Mouse (Mus musculus): Measurements from ENCODE around the gene 2410004P03Rik. TPM values are rescaled to one million over a fixed set of nuclear protein-coding genes. Genes with fewer than 3 reads are reported as not detected.

Gene 2410004P03Rik
- polyA plus RNA-seq, 1 experiment from 2014 or later = 0.64 TPM

- Histone ChIP-seq H3K36me3 (ENCODE audit: control insufficient read depth, insufficient read depth, low read length) (peaks cover 6% of the 10 kb centered on the region; the same call in 1 of the 2 replicates), H3K4me3 (ENCODE audit: low read depth, low read length) (no peak overlapping the region), H3K4me2 (no peak overlapping the region), H3K4me1 (ENCODE audit: control insufficient read depth, insufficient read depth, low read length) (peaks cover 12% of the 10 kb centered on the region), H3K9me3 (replicated peaks; ENCODE audit: control insufficient read depth, low read length) (no peaks in the 10 kb centered on the region), H3K27ac (ENCODE audit: low read depth, low read length) (no peak overlapping the region), H3K9ac (ENCODE audit: low read depth, low read length) (no peak overlapping the region), H3K27me3 (ENCODE audit: control insufficient read depth, insufficient read depth, low read length) (no peaks in the 10 kb centered on the region; the same call in none of the 2 replicates)
- 81% methylated on average over 2 of the region's 2 CpGs for WGBS (ENCODE audit: insufficient replicate concordance)
- ATAC-seq (replicated peaks; ENCODE audit: insufficient number of reproducible peaks, low FRiP score, low TSS enrichment) = no peak
Observed at GRCm38 (mm10) chr12:16994291-16994690, 17.2 kb downstream of the 2410004P03Rik start.

DNA sequence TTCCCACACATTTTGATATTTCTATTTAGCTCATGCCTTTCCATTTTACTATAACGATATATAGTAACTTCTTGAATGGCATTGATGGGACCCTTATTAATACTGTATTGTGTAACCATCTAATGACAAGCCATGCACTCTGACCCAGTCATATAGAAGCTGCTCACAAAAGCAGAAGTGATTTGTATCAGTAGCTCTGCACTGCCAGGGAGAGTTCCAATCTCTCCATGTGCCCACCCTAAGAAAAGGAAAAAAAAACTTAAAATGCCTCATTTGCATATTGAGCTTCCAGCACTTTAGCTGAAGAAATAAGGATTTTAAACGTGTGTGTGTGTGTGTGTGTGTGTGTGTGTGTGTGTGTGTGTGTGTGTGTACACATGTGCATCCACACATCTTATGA lies 19.2 kb downstream of the 2410004P03Rik start:
- 87% methylated on average over 2 of the region's 2 CpGs for WGBS (ENCODE audit: insufficient replicate concordance)
- Histone ChIP-seq H3K27ac (ENCODE audit: low read depth, low read length) (no peak overlapping the region), H3K9ac (ENCODE audit: low read depth, low read length) (no peak overlapping the region), H3K4me1 (ENCODE audit: control insufficient read depth, insufficient read depth, low read length) (peaks cover 7% of the 10 kb centered on the region; the same call in 1 of the 2 replicates), H3K27me3 (ENCODE audit: control insufficient read depth, insufficient read depth, low read length) (no peaks in the 10 kb centered on the region), H3K4me3 (ENCODE audit: low read depth, low read length) (no peak overlapping the region), H3K9me3 (replicated peaks; ENCODE audit: control insufficient read depth, low read length) (no peaks in the 10 kb centered on the region), H3K4me2 (no peak overlapping the region), H3K36me3 (ENCODE audit: control insufficient read depth, insufficient read depth, low read length) (peaks cover 6% of the 10 kb centered on the region; the same call in 1 of the 2 replicates)
- ATAC-seq (replicated peaks; ENCODE audit: insufficient number of reproducible peaks, low FRiP score, low TSS enrichment) = no peak

GRCm38 (mm10) chr12:16991376-16991775 lies 20.2 kb downstream of the 2410004P03Rik start:
- Histone ChIP-seq H3K4me1 (ENCODE audit: control insufficient read depth, insufficient read depth, low read length) (peaks cover 7% of the 10 kb centered on the region; the same call in 1 of the 2 replicates), H3K27ac (ENCODE audit: low read depth, low read length) (no peak overlapping the region), H3K9me3 (replicated peaks; ENCODE audit: control insufficient read depth, low read length) (no peaks in the 10 kb centered on the region), H3K4me2 (no peak overlapping the region), H3K36me3 (ENCODE audit: control insufficient read depth, insufficient read depth, low read length) (peaks cover 8% of the 10 kb centered on the region), H3K9ac (ENCODE audit: low read depth, low read length) (no peak overlapping the region), H3K4me3 (ENCODE audit: low read depth, low read length) (no peak overlapping the region), H3K27me3 (ENCODE audit: control insufficient read depth, insufficient read depth, low read length) (no peaks in the 10 kb centered on the region)
- WGBS (ENCODE audit: insufficient replicate concordance) = 87% methylated on average over 2 of the region's 2 CpGs
- no peak for ATAC-seq (replicated peaks; ENCODE audit: insufficient number of reproducible peaks, low FRiP score, low TSS enrichment)

GRCm38 (mm10) chr12:16985778-16986177 lies 25.7 kb downstream of the 2410004P03Rik start:
- Histone ChIP-seq H3K4me3 (ENCODE audit: low read depth, low read length) (no peak overlapping the region), H3K9me3 (replicated peaks; ENCODE audit: control insufficient read depth, low read length) (no peaks in the 10 kb centered on the region), H3K9ac (ENCODE audit: low read depth, low read length) (no peak overlapping the region), H3K27ac (ENCODE audit: low read depth, low read length) (no peak overlapping the region), H3K36me3 (ENCODE audit: control insufficient read depth, insufficient read depth, low read length) (peaks cover 6% of the 10 kb centered on the region; the same call in 1 of the 2 replicates), H3K4me2 (no peak overlapping the region), H3K4me1 (ENCODE audit: control insufficient read depth, insufficient read depth, low read length) (no peaks in the 10 kb centered on the region), H3K27me3 (ENCODE audit: control insufficient read depth, insufficient read depth, low read length) (no peaks in the 10 kb centered on the region)
- 88% methylated on average over 1 of the region's 1 CpGs for WGBS (ENCODE audit: insufficient replicate concordance)
- no peak for ATAC-seq (replicated peaks; ENCODE audit: insufficient number of reproducible peaks, low FRiP score, low TSS enrichment)

DNA sequence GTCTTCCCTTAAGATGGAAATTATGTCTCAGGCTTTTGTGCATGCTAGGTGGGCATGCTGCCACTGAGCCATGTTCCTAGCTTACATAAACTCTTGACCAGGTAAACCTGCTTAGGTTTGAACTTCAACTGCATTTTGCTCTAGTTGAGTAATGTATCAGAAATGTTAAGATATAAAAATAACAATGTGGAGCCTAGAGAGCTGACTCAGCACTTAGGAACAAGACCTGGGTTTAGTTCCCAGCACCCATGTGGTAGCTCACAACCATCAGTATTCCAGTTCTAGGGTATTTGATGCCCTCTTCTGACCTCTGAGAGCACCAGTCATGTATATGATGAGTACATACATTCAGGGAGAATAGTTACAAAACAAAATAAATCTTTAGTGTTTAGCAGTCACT lies 34.4 kb downstream of the 2410004P03Rik start:
- H3K9me3 ChIP-seq (replicated peaks; ENCODE audit: control insufficient read depth, low read length) = no peaks in the 10 kb centered on the region
- no peak overlapping the region for H3K4me3 ChIP-seq (ENCODE audit: low read depth, low read length)
- H3K36me3 ChIP-seq (ENCODE audit: control insufficient read depth, insufficient read depth, low read length) = peaks cover 41% of the 10 kb centered on the region
- H3K4me1 ChIP-seq (ENCODE audit: control insufficient read depth, insufficient read depth, low read length) = no peaks in the 10 kb centered on the region
- no peak overlapping the region for H3K27ac ChIP-seq (ENCODE audit: low read depth, low read length)
- H3K4me2 ChIP-seq = no peak overlapping the region
- H3K9ac ChIP-seq (ENCODE audit: low read depth, low read length) = no peak overlapping the region
- ATAC-seq (replicated peaks; ENCODE audit: insufficient number of reproducible peaks, low FRiP score, low TSS enrichment) = no peak
- H3K27me3 ChIP-seq (ENCODE audit: control insufficient read depth, insufficient read depth, low read length) = no peaks in the 10 kb centered on the region

DNA sequence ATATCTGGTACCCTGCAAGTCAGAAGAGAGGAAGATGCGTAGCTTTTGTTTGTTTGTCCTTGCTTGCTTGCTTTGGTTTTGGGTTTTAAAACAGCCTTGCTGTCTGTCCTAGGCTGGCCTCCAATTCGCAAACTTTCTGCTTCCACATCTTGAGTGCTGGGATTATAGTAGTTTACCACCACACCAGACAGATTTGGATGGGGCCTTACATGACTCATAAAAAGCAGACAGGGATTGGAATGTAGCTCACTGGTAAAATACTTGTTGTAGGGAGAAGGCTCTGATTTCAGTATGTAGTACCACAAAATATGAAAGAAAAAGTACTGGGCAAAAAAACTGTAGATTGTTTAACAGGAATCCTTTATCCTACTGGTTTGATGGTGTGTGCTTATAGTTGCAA lies 44.7 kb downstream of the 2410004P03Rik start:
- Histone ChIP-seq H3K27me3 (ENCODE audit: control insufficient read depth, insufficient read depth, low read length) (no peaks in the 10 kb centered on the region), H3K36me3 (ENCODE audit: control insufficient read depth, insufficient read depth, low read length) (peaks cover 22% of the 10 kb centered on the region; the same call in 1 of the 2 replicates), H3K4me2 (no peak overlapping the region), H3K9me3 (replicated peaks; ENCODE audit: control insufficient read depth, low read length) (no peaks in the 10 kb centered on the region), H3K4me1 (ENCODE audit: control insufficient read depth, insufficient read depth, low read length) (no peaks in the 10 kb centered on the region), H3K9ac (ENCODE audit: low read depth, low read length) (no peak overlapping the region), H3K4me3 (ENCODE audit: low read depth, low read length) (no peak overlapping the region), H3K27ac (ENCODE audit: low read depth, low read length) (no peak overlapping the region)
- no peak for ATAC-seq (replicated peaks; ENCODE audit: insufficient number of reproducible peaks, low FRiP score, low TSS enrichment)
- 95% methylated on average over 2 of the region's 2 CpGs for WGBS (ENCODE audit: insufficient replicate concordance)

DNA sequence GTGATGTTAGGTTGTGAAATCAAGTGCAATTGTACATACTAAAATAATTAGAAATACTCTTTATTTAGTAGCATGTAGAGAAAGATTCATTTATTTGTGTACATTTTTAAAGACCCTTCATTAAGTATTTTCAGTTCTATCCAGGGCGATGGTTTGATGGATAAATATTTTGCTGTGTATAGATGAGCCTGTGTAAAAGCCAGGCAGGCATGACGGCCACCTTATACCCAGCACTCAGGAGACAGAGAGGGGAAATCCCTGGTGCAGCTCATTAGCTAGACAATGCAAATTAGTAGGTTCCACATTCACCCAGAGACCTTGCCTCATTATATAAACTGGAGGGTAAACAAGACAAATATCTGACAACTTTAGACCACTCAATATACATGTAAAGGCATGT lies 48.2 kb downstream of the 2410004P03Rik start:
- no peaks in the 10 kb centered on the region for H3K4me1 ChIP-seq (ENCODE audit: control insufficient read depth, insufficient read depth, low read length)
- no peak for ATAC-seq (replicated peaks; ENCODE audit: insufficient number of reproducible peaks, low FRiP score, low TSS enrichment)
- no peaks in the 10 kb centered on the region for H3K27me3 ChIP-seq (ENCODE audit: control insufficient read depth, insufficient read depth, low read length)
- H3K27ac ChIP-seq (ENCODE audit: low read depth, low read length) = no peak overlapping the region
- no peaks in the 10 kb centered on the region for H3K9me3 ChIP-seq (replicated peaks; ENCODE audit: control insufficient read depth, low read length)
- H3K4me2 ChIP-seq = no peak overlapping the region
- H3K4me3 ChIP-seq (ENCODE audit: low read depth, low read length) = no peak overlapping the region
- H3K9ac ChIP-seq (ENCODE audit: low read depth, low read length) = no peak overlapping the region
- H3K36me3 ChIP-seq (ENCODE audit: control insufficient read depth, insufficient read depth, low read length) = peaks cover 22% of the 10 kb centered on the region
- 75% methylated on average over 2 of the region's 2 CpGs for WGBS (ENCODE audit: insufficient replicate concordance)

DNA sequence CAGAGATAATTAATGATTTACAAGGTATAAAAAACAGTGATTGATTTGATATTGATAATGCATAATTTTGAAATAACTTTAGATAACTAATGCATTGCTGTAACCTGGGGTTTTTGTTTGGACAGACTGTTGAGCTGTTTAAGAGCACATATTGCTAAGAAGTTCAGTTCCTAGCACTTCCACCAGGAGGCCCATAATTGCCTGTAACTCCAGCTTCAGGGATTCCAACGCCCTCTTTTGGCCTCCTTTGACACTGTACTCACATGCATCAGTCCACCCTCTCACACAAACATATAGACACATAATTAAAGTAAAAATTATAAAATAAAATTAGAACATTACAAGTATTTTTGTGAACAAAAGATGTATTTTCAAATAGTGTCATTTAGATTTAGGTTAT lies 52.7 kb downstream of the 2410004P03Rik start:
- WGBS (ENCODE audit: insufficient replicate concordance) = 74% methylated on average over 1 of the region's 1 CpGs
- Histone ChIP-seq H3K4me1 (ENCODE audit: control insufficient read depth, insufficient read depth, low read length) (no peaks in the 10 kb centered on the region), H3K4me2 (no peak overlapping the region), H3K9ac (ENCODE audit: low read depth, low read length) (no peak overlapping the region), H3K27me3 (ENCODE audit: control insufficient read depth, insufficient read depth, low read length) (no peaks in the 10 kb centered on the region), H3K4me3 (ENCODE audit: low read depth, low read length) (no peak overlapping the region), H3K36me3 (ENCODE audit: control insufficient read depth, insufficient read depth, low read length) (peaks cover 39% of the 10 kb centered on the region), H3K9me3 (replicated peaks; ENCODE audit: control insufficient read depth, low read length) (no peaks in the 10 kb centered on the region), H3K27ac (ENCODE audit: low read depth, low read length) (no peak overlapping the region)
- no peak for ATAC-seq (replicated peaks; ENCODE audit: insufficient number of reproducible peaks, low FRiP score, low TSS enrichment)

Data from heart, embryonic 11.5 days (tissue).